Mouse (Mus musculus) embryonic facial prominence, embryonic 14.5 days (tissue): Measurements from ENCODE around the gene Slc24a2. TPM values are rescaled to one million over a fixed set of nuclear protein-coding genes. Genes with fewer than 3 reads are reported as not detected.

ENCODE experiments used
- ATAC-seq: fragments of 200-750 bp; cut with Nextera tagmentation; 2 replicates; pipeline ENCODE4 v1.8.0; 2017; ENCODE audit warnings: low read depth, moderate number of reproducible peaks, moderate TSS enrichment
- DNase-seq: peaks from one replicate; pipeline ENCODE4 v3.0.0-alpha.2; 2015; ENCODE audit warnings: low spot score
- H3K27ac ChIP-seq: fragments of 300-500 bp; sonication (generic); replicated peaks from 2 replicates; pipeline ENCODE4 v1.5.1; 2014; ENCODE audit warnings: low read depth, mild to moderate bottlenecking, low read length, moderate library complexity
- H3K27me3 ChIP-seq: fragments of 300-500 bp; sonication (generic); replicated peaks from 2 replicates; pipeline ENCODE4 v1.6.1; 2014; ENCODE audit warnings: low read length; ENCODE audit not compliant: control insufficient read depth, insufficient read depth
- H3K36me3 ChIP-seq: fragments of 300-500 bp; sonication (generic); 2 replicates; pipeline ENCODE4 v1.6.1; 2014; ENCODE audit warnings: low read length, mixed read lengths; ENCODE audit not compliant: control insufficient read depth, insufficient read depth
- H3K4me1 ChIP-seq: fragments of 300-500 bp; sonication (generic); 2 replicates; pipeline ENCODE4 v1.6.1; 2014; ENCODE audit warnings: antibody characterized with exemption, low read length; ENCODE audit not compliant: control insufficient read depth, insufficient read depth
- H3K4me2 ChIP-seq: fragments of 300-500 bp; sonication (generic); 2 replicates; pipeline ENCODE4 v1.6.1; 2014; ENCODE audit warnings: low read depth, mild to moderate bottlenecking, low read length, moderate library complexity, mixed read lengths
- H3K4me3 ChIP-seq: fragments of 300-500 bp; sonication (generic); 2 replicates; pipeline ENCODE4 v1.5.1; 2014; ENCODE audit warnings: low read depth, mild to moderate bottlenecking, low read length
- H3K9ac ChIP-seq: fragments of 300-500 bp; sonication (generic); 2 replicates; pipeline ENCODE4 v1.6.1; 2014; ENCODE audit warnings: low read depth, mild to moderate bottlenecking, low read length, moderate library complexity, mixed read lengths
- H3K9me3 ChIP-seq: fragments of 300-500 bp; sonication (generic); 2 replicates; pipeline ENCODE4 v1.6.1; 2016; ENCODE audit warnings: low read length; ENCODE audit not compliant: control insufficient read depth
- whole genome bisulfite sequencing: fragments of 180-500 bp; shearing (Covaris S2); extraction: QIAGEN DNeasy Blood & Tissue Kit; methylation state at CpG from one replicate; pipeline ENCODE4 v1.1.7; 2014; 5-methylcytosine and 5-hydroxymethylcytosine counted together
- polyA plus RNA-seq: library from polyadenylated mRNA; unstranded; fragments of >200 nt; fragmentation: Nextera tagmentation; extraction: Ambion mirVana; gene quantifications from 2 replicates; pipeline ENCODE4 v1.2.1, GENCODE M21; 2014

Slc24a2 gene
- polyA plus RNA-seq, 1 experiment from 2014 or later = 0.67 TPM

DNA sequence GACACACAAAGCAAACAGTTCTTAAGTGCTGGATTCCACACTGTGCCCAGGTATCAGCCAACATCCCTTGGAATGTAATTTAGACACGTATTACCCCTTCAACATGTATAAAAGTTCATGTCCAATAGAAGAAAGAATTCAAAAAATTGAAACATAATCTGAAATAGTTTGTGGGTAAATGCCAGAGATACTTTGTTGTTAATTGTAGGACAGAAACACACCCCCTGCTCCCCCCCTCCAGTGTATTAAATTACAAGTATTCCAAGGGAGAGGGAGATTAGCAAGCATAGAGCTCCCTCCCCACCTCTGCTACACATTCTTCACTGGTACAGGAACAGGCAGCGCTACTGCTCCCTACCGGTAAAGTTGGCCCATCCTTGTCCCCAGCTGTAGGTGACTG, 154.5 kb downstream of the Slc24a2 start:
- Histone ChIP-seq H3K27ac (no peak overlapping the region), H3K4me3 (no peak overlapping the region), H3K9ac (no peak overlapping the region), H3K9me3 (no peaks in the 10 kb centered on the region), H3K36me3 (no peaks in the 10 kb centered on the region), H3K4me2 (no peak overlapping the region), H3K27me3 (no peaks in the 10 kb centered on the region), H3K4me1 (no peaks in the 10 kb centered on the region)
- WGBS = 38% methylated on average over 3 of the region's 3 CpGs
- DNase-seq (peak; percentile 41), ATAC-seq (peak; percentile 82)

DNA sequence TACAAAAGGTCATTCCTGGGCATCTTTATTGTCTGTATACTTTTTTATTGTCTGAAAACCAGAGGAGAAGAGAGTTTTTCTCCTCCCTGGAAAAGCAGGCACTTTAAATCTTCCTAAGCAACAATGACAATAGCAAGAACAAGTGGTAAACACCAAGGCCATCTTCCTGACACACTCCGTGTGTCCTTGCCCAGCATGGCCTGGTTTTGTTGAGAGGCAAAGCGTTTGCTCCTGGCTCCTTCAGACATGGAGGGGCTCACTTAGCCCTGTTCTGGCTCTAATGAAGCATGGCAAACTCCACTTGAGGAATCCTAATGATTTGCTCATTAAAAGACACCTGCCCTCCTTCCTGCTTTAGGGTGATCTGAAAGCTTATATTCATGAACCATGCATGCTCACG, 162.2 kb downstream of the Slc24a2 start:
- H3K4me3 ChIP-seq = no peak overlapping the region
- no peaks in the 10 kb centered on the region for H3K9me3 ChIP-seq
- ATAC-seq = no peak
- WGBS = 65% methylated on average over 3 of the region's 3 CpGs
- H3K36me3 ChIP-seq = no peaks in the 10 kb centered on the region
- H3K4me1 ChIP-seq = no peaks in the 10 kb centered on the region
- no peak for DNase-seq
- no peak overlapping the region for H3K9ac ChIP-seq
- no peak overlapping the region for H3K27ac ChIP-seq
- no peaks in the 10 kb centered on the region for H3K27me3 ChIP-seq
- H3K4me2 ChIP-seq = no peak overlapping the region

DNA sequence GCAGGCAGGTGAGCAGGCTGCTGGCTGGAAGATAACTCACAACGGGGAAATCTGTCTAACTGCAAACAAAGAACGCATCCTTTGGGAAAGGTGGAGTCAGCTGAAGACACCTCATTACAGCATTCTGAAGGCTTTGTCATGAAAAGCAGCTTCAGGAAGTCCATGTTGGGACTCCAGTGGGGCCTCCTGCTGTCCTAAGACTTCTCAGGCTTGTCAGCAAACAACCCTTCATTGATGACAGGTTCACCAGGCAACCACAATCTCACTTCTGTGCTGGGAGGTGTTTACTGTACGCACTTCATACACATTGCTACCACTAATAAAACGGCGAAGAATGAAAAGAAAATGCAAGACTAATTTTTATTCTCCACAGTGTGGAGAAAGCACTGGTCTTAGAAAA, 165.1 kb downstream of the Slc24a2 start:
- H3K27ac ChIP-seq = no peak overlapping the region
- no peaks in the 10 kb centered on the region for H3K27me3 ChIP-seq
- no peaks in the 10 kb centered on the region for H3K4me1 ChIP-seq
- DNase-seq (no peak), ATAC-seq (no peak)
- no peak overlapping the region for H3K4me2 ChIP-seq
- 85% methylated on average over 5 of the region's 5 CpGs for WGBS
- H3K36me3 ChIP-seq = no peaks in the 10 kb centered on the region
- H3K9me3 ChIP-seq = no peaks in the 10 kb centered on the region
- H3K9ac ChIP-seq = no peak overlapping the region
- H3K4me3 ChIP-seq = no peak overlapping the region

DNA sequence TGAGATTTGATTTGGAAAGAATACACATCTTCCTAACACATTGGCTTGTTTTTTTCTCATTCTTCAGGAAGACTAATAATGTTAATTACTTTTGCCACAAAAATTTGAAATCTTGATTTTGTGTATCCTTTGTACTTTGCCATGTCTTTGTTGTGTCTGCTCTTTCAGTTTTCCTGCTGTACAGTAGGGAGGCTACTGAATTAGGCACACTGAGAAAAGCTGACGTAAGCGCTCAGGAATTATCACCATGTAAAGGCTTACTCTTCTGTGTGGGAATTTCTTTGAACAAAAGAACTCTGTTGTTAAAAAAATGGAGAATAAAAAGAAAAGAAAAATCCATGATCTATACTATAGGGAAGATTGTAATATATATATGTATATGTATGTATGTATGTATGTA, 165.7 kb downstream of the Slc24a2 start:
- H3K4me2 ChIP-seq = no peak overlapping the region

DNA sequence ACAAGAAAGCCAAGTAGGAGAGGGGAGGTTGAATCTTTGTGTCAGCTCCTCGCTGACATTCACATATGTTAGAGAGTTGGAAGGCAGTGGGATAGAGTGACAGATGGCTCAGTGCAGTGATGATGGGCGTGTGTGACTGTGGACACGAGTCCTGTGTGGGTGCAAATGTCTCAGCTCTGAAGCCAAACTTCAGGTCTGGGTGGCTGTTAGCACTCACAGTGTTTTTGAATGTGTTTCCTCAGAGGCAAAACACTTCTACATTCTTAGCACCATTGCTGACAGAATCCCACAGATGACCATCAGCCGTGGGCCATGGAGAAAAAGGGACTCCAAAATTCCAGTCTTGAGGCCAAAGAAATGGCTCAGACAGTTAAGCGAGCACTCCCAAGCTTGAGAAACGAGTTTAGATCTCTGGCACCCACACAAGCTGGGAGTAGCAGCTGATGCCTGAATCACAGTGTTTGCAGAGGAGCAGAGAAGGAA, 167.5 kb downstream of the Slc24a2 start:
- no peaks in the 10 kb centered on the region for H3K9me3 ChIP-seq
- 71% methylated on average over 6 of the region's 6 CpGs for WGBS

More for the DNA sequence above, 165.7 kb downstream of the Slc24a2 start:
- Histone ChIP-seq H3K9ac (no peak overlapping the region), H3K4me1 (no peaks in the 10 kb centered on the region), H3K36me3 (no peaks in the 10 kb centered on the region), H3K27ac (no peak overlapping the region), H3K4me3 (no peak overlapping the region), H3K27me3 (no peaks in the 10 kb centered on the region), H3K9me3 (no peaks in the 10 kb centered on the region)
- DNase-seq (no peak), ATAC-seq (no peak)
- 83% methylated on average over 2 of the region's 2 CpGs for WGBS

DNA sequence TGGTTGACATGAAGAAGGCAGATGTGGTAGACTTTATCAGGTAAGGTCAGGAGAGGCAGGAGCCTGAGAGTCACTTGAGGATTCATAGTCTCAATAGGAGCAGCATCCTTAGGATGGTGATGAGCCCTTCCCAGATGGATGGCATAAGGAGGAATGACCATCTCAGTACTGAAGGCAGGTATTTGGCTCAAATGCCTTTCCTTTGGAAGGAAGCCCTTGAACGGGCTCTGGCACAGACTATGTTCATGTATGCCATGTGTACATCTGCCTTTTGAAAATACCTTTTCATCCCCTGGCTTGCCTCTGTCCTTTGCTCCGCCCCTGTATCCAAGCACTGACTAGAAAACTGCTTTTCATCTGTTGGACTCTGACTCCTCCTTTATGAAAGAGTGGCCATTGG, 168.6 kb downstream of the Slc24a2 start:
- H3K4me1 ChIP-seq = no peaks in the 10 kb centered on the region

More for the DNA sequence above, 167.5 kb downstream of the Slc24a2 start:
- H3K4me1 ChIP-seq = no peaks in the 10 kb centered on the region
- no peak overlapping the region for H3K9ac ChIP-seq
- H3K4me2 ChIP-seq = no peak overlapping the region
- H3K36me3 ChIP-seq = no peaks in the 10 kb centered on the region
- H3K4me3 ChIP-seq = no peak overlapping the region
- no peak overlapping the region for H3K27ac ChIP-seq
- ATAC-seq (no peak), DNase-seq (no peak)
- H3K27me3 ChIP-seq = no peaks in the 10 kb centered on the region

DNA sequence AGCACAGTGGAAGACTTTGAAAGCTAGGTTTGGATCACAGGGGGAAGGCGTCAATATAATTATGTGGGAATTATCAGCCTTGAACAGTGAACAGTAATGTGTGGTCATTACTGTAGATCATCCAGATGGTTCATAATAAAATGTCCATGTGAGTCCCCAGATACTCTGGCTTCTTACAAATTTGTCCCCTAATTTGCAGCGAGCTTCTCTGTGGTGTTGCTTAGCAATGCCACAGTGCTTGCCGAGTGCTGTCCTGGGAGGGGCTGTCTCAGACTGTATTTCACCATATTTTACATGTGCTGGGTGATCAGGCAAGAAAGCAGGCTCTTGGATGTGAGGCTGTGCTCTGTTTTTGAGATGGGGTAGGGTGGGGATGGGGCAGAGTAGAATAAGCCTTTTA, 172.7 kb downstream of the Slc24a2 start:
- Histone ChIP-seq H3K9ac (no peak overlapping the region), H3K4me2 (no peak overlapping the region), H3K36me3 (no peaks in the 10 kb centered on the region), H3K27ac (no peak overlapping the region), H3K4me1 (no peaks in the 10 kb centered on the region), H3K9me3 (no peaks in the 10 kb centered on the region), H3K4me3 (no peak overlapping the region), H3K27me3 (no peaks in the 10 kb centered on the region)
- DNase-seq = no peak
- peak; percentile 63; the same call in 1 of the 2 replicates for ATAC-seq
- WGBS = 66% methylated on average over 3 of the region's 3 CpGs

More for the DNA sequence above, 168.6 kb downstream of the Slc24a2 start:
- WGBS = 80% methylated on average over 2 of the region's 2 CpGs
- H3K27me3 ChIP-seq = no peaks in the 10 kb centered on the region
- no peaks in the 10 kb centered on the region for H3K36me3 ChIP-seq
- DNase-seq = no peak
- H3K9ac ChIP-seq = no peak overlapping the region
- no peaks in the 10 kb centered on the region for H3K9me3 ChIP-seq
- H3K4me2 ChIP-seq = no peak overlapping the region
- H3K4me3 ChIP-seq = no peak overlapping the region
- no peak overlapping the region for H3K27ac ChIP-seq
- no peak for ATAC-seq

DNA sequence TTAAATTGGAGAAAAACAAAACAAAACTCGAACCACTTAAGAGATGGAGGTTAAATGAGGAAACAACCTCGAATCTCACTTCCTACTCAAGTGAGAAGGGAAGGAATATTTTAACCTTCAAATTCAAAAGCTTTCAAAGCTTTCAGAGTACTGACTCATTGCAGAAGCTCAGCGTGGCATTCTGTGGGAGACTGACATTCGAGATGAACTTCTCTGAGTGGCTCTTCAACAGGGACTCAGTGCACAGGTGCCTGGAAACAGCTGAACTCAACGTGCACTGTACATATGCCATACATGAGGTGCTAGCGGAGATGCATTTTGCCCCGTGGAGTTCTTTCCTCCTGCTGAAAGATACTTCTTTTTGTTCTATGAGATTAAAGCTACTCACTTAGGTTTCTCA, 174.5 kb downstream of the Slc24a2 start:
- H3K4me1 ChIP-seq = no peaks in the 10 kb centered on the region
- H3K27ac ChIP-seq = no peak overlapping the region
- 68% methylated on average over 7 of the region's 7 CpGs for WGBS
- H3K4me3 ChIP-seq = no peak overlapping the region
- no peak overlapping the region for H3K4me2 ChIP-seq
- no peaks in the 10 kb centered on the region for H3K36me3 ChIP-seq
- no peaks in the 10 kb centered on the region for H3K27me3 ChIP-seq
- no peak for ATAC-seq
- DNase-seq = no peak
- no peaks in the 10 kb centered on the region for H3K9me3 ChIP-seq
- no peak overlapping the region for H3K9ac ChIP-seq

DNA sequence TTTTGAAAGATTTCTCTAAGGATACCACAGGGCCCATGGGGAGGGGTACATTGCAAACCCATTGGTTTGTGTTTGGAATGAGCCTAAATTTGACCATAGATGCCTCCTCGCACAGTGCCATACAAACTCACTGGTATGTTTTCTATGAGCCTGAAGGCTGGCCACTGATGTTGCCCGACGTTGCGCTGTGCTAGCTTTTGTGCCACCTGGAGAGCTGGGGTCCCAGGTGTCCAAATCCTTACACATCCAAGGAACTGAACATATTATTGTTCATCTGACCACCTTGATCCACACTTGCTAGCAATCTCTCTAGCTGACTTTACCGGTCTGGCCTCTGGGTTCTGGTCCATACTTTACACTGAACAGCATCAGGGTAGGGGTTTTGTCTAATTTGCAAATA, 177.4 kb downstream of the Slc24a2 start:
- Histone ChIP-seq H3K4me3 (no peak overlapping the region), H3K4me2 (no peak overlapping the region), H3K36me3 (no peaks in the 10 kb centered on the region), H3K27me3 (no peaks in the 10 kb centered on the region), H3K9me3 (no peaks in the 10 kb centered on the region), H3K27ac (no peak overlapping the region), H3K4me1 (no peaks in the 10 kb centered on the region), H3K9ac (no peak overlapping the region)
- no peak for ATAC-seq
- no peak for DNase-seq
- WGBS = 95% methylated on average over 5 of the region's 5 CpGs
